Mouse (Mus musculus) lung, postnatal 25 days (tissue): ENCODE measurements around the gene Plekha6.

Experiments used
- DNase-seq: peaks from one replicate; pipeline ENCODE4 v3.0.0; 2022; ENCODE audit warnings: low spot score

Plekha6 gene

DNA sequence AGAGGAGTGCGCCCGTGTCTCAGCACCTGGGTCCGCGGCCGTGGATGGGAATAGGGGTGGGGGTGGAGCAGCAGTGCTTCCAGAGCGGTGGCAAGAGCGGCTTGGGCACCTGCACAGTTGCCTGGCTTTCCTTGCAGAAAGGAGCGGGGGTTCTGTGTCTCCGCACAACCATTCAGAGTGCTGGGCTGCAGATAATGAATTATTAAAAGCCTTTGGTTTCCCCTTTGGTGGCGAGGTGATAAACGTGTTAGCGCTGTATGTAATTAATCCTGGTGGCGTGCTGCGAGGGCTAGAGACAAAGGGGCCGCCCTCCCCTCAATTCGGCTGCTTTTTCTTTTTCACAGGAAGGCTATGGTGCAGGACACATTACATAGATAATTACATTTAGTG lies 18.7 kb downstream of the Plekha6 start:
- no peak for DNase-seq

DNA sequence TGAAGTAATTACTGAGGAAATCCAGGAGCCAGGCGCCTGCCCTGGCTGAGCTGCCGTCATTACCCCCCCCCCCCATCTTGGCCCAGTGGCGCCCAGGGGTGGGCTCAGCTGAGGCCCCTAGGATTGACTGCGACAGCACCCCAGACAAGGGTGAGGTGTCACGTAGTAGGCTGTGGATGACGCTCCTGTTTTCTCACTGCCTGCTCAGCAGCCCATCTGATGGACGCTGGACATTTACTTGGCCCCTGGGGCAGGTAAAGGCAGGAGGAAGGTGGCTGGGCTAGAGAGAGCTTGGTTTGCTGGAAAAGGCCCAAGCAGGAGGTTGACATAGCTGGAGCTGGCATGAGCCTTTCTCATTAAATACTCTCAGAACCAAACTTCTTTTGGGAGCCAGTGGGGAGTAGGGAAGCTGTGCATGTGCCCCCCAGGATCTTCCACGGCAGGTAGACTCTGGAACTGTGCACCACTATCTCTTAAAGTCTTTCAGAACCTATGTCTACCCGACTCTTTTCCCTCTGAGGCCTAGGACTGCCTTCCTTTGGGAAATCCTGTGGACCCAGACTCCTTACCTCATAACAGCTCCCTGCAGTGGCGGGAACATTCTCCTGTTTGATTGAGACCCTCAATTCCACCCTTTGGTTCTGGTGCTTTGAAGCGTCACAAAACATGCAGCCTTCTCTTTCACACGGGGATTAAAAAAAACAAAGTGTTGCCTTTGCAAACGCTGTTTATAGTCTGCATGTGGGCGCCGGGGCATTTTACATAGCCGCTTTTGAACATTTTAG lies 19.3 kb downstream of the Plekha6 start:
- DNase-seq = no peak

- no peak for DNase-seq
Observed at GRCm38 (mm10) chr1:133187948-133188680, 24.1 kb downstream of the Plekha6 start.

- peak; percentile 49 for DNase-seq
Observed at GRCm38 (mm10) chr1:133188719-133189118, 24.7 kb downstream of the Plekha6 start.

DNA sequence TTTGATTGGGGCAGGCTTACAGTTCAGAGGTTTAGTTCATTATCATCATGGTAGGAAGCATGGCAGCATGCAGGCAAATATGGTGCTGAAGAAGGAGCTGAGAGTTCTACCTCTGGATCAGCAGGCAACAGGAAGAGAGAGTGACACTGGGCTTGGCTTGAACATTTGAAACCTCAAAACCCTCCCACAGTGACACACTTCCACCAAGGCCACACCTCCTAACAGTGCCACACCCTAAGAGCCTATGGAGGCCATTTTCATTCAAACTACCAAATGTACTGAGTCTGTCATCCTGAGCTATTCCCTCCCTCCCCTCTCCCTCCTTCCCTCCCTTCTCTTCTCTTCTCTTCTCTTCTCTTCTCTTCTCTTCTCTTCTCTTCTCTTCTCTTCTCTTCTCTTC lies 25.5 kb downstream of the Plekha6 start:
- no peak for DNase-seq

DNA sequence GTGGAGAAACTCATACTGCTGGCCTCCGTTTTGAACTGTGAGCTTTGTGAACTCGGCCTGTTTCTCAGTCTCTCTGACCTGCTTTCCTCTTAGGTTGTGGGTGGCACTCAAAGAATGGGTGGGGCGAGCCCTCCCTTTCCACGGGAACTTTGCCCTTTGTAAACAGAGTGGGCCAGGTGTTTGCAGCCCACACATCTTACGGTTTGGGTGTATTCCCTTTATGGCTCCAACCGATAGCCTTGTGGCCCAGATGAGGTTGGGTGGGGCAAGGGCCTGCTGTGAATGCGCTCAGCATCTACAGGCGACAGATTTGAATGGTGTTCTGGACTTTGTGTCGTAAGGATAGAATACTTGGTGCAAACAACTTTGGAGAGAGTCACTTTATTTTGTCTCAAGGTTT lies 26.5 kb downstream of the Plekha6 start:
- DNase-seq = no peak

DNA sequence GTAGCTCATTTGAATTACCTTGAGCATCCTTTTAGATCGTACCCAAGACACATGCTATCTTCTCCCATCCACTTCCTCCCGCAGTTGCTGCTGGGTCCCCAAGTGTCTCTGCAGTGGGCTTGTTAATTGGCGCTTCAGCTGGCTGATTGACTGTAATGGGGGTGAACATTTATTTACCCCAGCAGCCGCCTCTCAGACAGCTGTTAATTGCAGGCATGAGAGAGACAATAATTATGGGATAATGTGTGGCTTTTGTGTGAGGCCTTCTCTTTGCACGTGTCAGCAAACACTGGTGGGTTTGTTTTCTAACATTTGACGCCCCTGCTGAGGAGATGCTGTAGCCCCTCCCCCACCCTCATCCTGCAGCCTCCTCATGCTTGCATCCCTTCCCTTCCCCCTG lies 32.2 kb downstream of the Plekha6 start:
- DNase-seq = no peak

DNA sequence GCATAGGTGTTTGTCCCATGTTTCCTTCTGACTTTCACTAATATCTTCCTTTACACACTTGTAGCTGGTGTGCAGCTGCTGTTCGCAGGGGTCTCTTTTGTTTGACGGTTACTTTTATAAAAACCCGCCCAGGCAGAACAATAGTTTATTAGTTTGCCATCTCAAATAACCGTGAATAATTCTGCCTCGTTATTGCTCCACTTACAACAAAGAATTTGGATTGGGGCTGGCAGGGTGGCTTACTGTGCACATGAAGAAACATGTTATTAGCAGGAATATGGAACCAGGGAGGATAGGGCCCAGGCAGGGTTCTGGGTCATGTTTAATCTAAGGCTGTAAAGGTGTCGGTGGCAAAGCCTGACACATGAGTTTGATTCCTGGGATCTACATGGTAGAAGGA lies 33.3 kb downstream of the Plekha6 start:
- no peak for DNase-seq

DNA sequence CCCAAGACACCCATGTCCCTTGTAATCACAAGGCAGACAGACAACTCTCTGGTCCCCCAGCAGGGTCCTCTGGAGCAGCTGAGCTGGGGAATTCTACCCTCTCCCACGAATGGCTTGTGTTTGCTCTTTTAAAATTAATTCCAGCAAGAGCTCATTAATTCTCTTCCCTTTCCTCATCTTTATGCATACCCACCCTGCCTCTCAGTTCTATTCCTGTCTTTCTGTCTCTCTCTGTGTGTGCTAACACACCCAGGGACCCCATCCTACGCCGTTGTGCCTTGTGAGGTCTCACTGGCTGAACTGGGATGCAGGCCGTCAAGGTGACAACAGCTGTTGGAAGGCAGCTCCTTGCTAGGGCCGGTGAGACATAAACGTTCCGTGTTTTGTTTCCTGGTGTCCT lies 35.7 kb downstream of the Plekha6 start:
- no peak for DNase-seq

GRCm38 (mm10) chr1:133201499-133201898 lies 37.5 kb downstream of the Plekha6 start:
- peak; percentile 28 for DNase-seq

- no peak for DNase-seq
Observed at GRCm38 (mm10) chr1:133203701-133204100, 39.7 kb downstream of the Plekha6 start.

DNA sequence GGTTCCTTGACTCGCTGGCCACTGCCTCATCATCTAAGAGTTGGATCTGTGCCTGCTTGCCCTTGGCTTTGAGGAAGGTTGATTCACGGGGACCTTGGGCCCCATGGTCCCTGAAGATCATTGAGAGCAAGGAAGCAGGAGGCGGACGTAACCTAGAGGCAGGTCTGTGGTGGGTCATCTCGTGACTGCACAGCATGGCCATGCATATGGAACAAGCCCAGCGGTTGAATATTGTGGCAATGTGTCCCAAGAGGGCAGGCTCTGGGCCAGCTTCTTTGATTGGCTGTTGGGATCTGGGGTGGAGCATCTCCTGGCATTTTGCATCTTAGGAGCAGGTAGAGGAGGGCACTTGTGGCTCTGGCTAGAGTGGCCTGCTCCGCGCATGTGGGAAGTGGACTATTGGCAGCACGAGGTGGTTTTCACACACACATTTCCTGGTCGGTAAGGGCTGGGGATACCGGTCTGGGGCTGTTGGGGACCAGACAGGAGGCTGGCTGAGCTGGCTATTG lies 40.4 kb downstream of the Plekha6 start:
- peak; percentile 70 for DNase-seq

- peak; percentile 46 for DNase-seq
Observed at GRCm38 (mm10) chr1:133204985-133205384, 41.0 kb downstream of the Plekha6 start.

DNA sequence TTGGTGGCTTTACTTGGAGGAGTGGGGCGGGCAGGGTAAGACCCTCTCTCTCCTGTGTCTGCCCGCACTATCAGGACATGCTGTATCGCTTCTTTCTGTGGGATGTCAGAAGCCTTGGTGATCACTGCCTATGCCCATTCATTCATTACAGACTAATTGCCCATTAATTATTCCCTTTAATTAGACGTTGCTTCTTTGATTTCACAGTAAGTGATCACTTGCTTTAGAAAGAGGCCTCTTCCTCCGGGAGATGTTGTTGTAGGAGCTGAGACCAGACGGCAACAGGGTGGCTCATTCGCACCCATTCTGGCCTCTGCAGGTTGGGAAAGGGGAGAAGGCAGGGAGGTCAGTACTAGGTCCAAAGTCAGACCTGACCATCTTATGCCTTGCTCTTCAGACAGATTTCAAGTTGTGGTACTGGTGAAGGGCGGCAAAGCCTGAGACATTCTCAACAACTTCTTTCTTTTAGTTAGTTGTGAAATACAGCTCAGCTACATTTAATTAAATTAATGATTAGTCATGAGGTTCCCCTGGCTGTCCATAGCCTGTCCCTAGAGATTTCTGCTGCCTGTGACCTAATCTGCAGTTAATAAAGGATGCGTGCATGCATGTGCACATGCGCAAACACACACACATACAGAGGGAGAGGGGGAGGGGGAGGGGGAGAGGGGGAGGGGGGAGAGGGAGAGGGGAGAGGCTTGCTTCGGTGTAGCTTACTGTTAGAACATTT lies 44.2 kb downstream of the Plekha6 start:
- no peak for DNase-seq

DNA sequence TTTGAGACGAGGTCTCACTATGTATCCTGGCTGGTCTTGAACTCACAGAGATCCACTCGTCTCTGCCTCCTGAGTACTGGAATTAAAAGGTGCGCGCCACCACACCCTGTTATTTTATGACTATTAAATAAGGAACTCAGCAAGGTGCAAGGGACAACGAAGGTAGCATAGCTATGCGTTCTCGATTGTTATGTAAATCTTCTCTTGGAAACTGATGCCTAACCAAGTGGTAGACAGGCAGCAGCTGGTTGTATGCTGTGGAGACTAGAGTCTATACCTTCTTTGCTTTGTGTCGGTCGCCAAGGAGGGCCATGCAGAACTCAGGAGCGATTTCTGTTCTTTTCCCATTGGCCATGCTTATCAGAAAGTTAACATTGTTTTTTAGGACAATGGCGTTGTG lies 45.0 kb downstream of the Plekha6 start:
- DNase-seq = no peak

GRCm38 (mm10) chr1:133209482-133209881 lies 45.5 kb downstream of the Plekha6 start:
- DNase-seq = no peak

DNA sequence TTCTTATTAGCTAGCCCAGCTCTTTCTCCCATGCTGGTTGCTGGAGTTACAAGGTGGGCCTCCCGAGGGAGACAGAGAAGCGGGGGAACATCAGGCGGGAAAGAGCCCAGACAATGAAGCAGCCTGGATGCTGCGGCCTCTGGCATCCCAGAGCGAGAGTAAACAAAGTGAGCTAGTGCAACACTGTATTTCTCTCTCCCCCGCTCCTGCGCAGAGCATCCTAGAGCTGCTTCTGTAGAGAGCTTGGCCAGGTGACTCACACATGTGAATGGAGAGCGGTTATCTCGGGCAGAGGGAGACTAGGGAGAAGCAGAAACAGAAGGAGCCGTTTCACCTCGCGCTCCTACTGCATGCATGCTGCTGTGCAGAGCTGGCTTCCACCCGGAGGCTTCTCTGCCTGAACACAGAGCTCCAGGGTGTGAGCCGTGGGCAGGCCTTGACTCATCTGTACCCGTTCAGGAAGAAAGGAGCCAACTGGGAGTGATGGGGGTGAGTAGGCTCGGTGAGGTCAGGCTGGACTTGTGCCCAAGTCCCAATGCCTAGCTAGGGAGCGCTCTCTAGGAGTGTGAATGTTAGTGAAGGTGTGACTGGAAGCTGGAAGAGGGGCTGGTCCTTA lies 46.0 kb downstream of the Plekha6 start:
- no peak for DNase-seq

DNA sequence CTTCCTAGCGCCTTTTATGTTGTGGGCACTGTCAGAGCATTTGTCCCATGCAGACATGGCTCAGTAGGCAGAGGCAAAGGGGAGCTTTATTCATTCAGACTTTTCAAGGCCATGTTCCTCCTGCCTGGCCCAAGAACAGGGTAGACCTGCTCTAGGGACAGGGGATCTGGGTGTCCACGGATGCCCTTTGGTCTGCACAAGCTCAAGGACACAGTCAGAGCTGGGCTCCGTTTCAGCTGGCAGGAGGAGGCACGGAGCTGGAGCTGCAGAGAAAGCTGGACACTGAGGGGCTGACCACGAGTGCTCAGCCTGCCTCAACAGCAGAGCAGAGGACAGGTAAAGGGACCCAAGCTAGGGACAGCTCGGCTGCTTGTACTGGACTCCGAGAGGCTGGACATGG lies 46.8 kb downstream of the Plekha6 start:
- no peak for DNase-seq

DNA sequence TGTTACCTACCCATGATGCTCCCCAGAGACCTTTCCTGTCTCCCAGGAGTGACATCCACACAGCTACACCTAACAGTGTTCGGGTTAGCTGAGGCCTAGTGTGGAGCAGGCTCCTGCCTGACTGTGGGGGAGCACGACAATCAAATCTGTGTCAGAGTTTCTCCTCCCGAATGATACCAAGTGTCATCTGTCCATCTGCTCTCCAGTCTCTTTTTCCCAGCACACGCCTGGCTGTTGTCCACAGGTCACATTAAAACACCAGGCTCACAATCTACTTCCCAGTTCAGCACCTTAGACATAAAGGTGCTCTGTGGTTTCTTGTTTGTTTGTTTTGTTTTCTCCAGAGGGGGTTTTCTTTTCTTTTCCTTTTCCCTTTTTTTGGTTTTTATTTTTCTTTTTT lies 48.3 kb downstream of the Plekha6 start:
- no peak for DNase-seq

DNA sequence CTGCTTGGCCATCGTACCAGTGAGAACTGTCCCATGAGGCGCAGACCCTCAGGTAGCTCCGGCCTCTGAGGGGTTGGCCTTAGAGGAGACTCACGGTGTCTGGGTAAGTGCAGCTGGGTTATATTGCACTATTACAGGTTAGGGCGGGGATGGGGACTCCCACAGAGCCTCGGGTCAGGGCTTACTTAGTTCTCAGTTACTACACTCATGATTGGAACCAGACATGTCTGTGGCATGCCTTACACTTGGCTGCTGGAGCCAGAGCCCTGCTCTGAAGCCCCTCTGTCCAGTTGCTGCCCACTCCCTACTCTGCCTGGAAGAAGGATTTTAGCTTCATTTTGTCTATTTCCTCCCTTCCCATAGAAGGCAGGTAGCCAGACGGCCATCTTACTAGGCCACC lies 49.1 kb downstream of the Plekha6 start:
- no peak for DNase-seq

- no peak for DNase-seq
Observed at GRCm38 (mm10) chr1:133213901-133214300, 49.9 kb downstream of the Plekha6 start.

DNA sequence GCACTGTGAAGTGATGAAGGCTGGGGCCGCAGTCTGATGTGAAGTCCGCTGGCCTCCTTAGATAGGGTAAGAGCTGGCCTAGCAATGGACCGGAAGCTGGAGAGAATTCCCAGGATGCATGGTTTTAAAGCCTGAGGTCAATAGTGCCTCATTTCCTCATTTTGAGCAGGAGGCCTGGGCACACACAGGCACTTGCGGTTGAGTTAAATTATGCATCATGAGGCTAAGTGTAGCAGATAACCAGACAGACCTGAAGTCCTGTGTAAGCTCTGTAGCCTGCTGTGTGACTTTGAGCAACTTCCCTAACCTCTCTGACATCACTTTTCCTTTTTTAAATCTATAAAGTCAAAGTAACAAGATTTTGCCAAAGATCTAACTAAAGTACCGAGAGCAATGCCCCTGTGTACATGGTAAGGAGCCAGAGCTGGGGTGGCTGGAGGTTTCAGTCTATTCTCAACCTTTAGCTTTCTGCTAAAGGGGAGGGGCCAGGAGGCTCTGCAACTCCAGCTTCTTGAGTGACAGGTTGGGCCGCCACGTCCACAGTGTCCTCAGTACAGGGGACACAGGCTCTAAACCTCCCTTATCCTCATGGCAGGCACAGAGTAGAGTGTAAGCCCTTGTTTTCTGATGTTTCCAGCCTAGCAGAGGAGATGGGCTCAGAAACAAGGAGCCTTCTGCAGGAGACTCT lies 50.8 kb downstream of the Plekha6 start:
- no peak for DNase-seq
